Mouse (Mus musculus) lung, adult 2 months (tissue): ENCODE measurements around the gene AC170998.1. TPM values are rescaled to one million over a fixed set of nuclear protein-coding genes. Genes with fewer than 3 reads are reported as not detected.
A peak's percentile ranks its signal among the peaks of the same experiment; 100 is the strongest.
"Not testable (repeated sequence)": the region's sequence is repeated elsewhere in the genome, so short reads cannot be mapped to it uniquely, and the experiment has no call there.

Experiments used
- DNase-seq: peaks from one replicate; pipeline ENCODE4 v3.0.0; 2022
- H3K4me1 ChIP-seq: fragments of 200-500 bp; 2 replicates; pipeline ENCODE4 v1.6.1; 2011; ENCODE audit warnings: low read length; ENCODE audit not compliant: control insufficient read depth, insufficient read depth
- H3K4me3 ChIP-seq: fragments of 200-500 bp; replicated peaks from 2 replicates; pipeline ENCODE3; 2011; ENCODE audit warnings: low read depth, mild to moderate bottlenecking, control low read depth, low read length; ENCODE audit errors: extremely low read depth
- CTCF ChIP-seq: fragments of 200-500 bp; IDR thresholded peaks from 2 replicates; pipeline ENCODE4 v1.5.1; 2011; ENCODE audit warnings: mild to moderate bottlenecking, low read length, control low read depth; ENCODE audit not compliant: insufficient read depth
- POLR2A ChIP-seq: fragments of 200-500 bp; IDR thresholded peaks from 2 replicates; pipeline ENCODE4 v1.6.1; 2011; ENCODE audit warnings: low read depth, mild to moderate bottlenecking, control low read depth, low read length, borderline replicate concordance; ENCODE audit errors: extremely low read depth
- WGBS: fragments of 180-500 bp; shearing (Covaris S2); methylation state at CpG from one replicate; pipeline ENCODE4 v1.1.7; 2018; 5-methylcytosine and 5-hydroxymethylcytosine counted together
- polyA plus RNA-seq: library from polyadenylated mRNA; depleted of rRNA; stranded (reverse); fragments of >200 nt; gene quantifications from 2 replicates; pipeline ENCODE4 v1.2.3, GENCODE M21; 2012

The AC170998.1 gene
- polyA plus RNA-seq, 1 experiment, result 0.77 TPM

DNA sequence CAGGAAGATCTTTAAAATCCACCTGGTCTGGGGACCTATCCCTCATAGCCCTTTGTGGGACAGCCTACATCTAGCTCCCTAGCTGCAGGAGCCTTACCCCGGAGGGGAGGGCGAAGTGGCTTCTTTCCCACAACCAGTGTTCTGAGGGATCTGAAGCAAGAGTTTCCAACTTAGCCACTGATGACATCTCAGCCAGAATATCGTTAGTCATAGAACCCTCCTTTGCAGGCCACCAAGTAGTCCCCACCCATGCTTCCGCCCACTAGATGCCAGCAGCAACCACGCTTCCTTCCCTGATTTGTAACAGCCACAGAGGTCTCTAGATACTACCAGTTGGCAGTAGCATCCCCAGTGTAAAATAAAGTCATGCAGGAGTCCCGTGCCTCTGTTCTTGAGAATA, 24.7 kb downstream of the AC170998.1 start:
- 42% methylated on average over 6 of the region's 6 CpGs for WGBS
- Histone ChIP-seq H3K4me3 (no peak overlapping the region), H3K4me1 (no peaks in the 10 kb centered on the region; the same call in 1 of the 2 replicates)
- TF ChIP-seq CTCF (no peak), POLR2A (no peak)
- no peak for DNase-seq

DNA sequence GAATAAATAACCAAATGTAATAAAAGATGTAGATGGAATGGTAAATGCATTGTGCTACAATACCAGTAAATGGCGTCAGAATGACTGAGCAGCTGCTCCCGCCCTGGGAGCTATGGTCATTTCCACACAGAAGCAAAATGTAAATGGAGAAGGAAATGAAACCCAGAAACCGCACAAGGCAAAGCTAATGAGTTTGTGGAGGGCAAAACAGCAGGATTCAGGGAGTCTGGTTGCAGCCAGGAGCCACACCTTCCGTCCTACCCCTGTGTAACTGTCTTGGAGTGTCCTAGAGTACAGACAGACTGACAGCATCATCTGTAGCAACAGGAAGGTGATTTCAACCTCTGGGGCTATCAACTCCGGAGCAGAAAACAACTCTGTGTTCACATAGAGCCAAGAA, 30.6 kb downstream of the AC170998.1 start:
- 59% methylated on average over 5 of the region's 5 CpGs for WGBS
- Histone ChIP-seq H3K4me3 (no peak overlapping the region), H3K4me1 (no peaks in the 10 kb centered on the region)
- TF ChIP-seq CTCF (no peak), POLR2A (no peak)
- no peak for DNase-seq

DNA sequence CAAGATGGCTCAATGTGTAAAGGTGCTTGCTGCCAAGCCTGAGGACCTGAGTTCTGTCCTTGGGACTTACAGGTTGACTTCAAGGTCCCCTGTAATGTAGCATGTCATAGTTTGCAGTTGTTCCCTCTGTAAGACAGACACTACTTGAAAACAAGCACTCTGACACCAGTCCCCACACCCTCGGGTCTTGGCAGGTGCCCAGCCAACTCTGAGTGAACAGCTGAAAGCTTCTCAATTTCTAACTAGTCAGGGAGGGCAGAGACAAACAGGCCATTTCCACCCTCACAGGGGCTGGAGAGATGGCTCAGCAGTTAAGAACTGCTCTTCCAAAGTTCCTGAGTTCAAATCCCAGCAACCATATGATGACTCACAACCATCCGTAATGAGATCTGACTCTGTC, 31.6 kb downstream of the AC170998.1 start:
- 54% methylated on average over 2 of the region's 2 CpGs for WGBS
- no peak for DNase-seq
- no peaks in the 10 kb centered on the region for H3K4me1 ChIP-seq
- TF ChIP-seq CTCF, result no peak
- TF ChIP-seq POLR2A, result no peak
- H3K4me3 ChIP-seq, result no peak overlapping the region

DNA sequence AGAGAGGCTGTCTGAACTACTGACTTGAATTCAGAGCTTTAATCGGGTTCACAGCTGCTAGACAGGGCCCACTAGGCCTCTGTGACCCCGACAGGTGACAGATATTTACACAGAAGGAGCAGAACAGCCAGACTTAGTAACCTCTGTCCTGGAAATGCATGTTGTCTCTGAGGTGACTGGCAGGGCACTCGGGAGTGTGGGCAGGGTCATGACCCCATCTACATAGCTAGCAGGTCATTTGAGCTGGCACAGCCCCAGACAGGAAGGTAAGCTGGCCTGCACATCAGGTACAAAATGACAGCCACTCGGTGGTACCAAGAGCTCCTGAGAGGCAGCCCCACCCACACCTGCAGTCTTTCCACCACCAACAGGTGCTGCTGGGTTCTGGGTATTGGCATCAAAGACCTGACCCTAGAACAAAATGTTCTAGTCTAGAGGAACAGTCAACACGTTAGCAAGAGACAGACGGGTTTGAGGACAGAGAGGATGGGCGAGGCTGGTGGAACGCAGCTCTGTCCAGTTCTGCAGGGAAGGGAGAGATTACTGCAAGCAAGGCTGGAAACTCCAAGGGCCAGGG, 34.9 kb downstream of the AC170998.1 start:
- 50% methylated on average over 8 of the region's 8 CpGs for WGBS
- TF ChIP-seq CTCF (no peak), POLR2A (no peak)
- no peak for DNase-seq
- no peaks in the 10 kb centered on the region for H3K4me1 ChIP-seq
- H3K4me3 ChIP-seq, result no peak overlapping the region

DNA sequence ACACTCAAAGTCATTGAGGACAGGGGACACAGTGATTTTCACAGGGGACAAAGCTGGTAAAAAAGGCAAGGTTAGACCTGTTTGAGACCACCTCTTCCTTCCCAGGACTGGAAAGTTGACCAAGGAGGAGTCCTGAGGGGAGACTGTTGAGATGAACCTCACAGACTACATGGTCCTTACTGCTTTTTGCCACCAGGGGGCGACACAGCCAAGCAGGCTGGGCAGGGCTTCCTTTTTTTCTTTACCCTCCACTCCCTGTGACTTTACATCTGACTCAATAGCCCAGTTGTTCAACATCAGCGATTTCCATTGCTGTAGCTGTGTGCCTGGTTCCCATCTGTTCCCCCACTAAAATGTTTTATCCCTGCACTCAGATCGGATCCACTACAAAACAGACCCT, 36.0 kb downstream of the AC170998.1 start:
- peak; percentile 93 for TF ChIP-seq CTCF
- no peak for TF ChIP-seq POLR2A
- DNase-seq, result peak; percentile 68
- WGBS, result 10% methylated on average over 3 of the region's 3 CpGs

DNA sequence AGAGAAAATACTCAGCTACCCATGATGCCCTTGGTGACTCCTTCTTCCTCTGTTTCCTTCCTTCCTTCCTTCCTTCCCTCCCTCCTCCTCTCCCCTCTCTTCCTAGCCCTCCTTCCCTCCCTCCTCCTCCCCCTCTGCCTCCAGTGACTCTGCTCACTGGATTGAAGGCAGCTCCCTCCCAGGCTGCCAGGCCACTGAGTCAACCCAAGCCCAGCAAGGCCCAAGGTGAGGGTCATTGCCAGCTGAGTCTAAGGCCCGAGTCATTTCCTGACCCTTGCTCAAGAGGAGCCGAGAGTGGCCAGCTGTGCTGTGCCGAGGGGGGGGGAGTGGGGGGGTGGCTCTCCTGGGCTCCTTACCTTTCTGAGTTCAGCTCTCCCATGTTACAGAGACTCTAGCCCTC, 40.3 kb downstream of the AC170998.1 start:
- Histone ChIP-seq H3K4me3 (no peak overlapping the region), H3K4me1 (no peaks in the 10 kb centered on the region)
- WGBS, result 33% methylated on average over 3 of the region's 3 CpGs
- no peak for TF ChIP-seq CTCF
- TF ChIP-seq POLR2A, result no peak
- no peak for DNase-seq

More for the DNA sequence above, 36.0 kb downstream of the AC170998.1 start:
- H3K4me3 ChIP-seq, result no peak overlapping the region
- H3K4me1 ChIP-seq, result no peaks in the 10 kb centered on the region

DNA sequence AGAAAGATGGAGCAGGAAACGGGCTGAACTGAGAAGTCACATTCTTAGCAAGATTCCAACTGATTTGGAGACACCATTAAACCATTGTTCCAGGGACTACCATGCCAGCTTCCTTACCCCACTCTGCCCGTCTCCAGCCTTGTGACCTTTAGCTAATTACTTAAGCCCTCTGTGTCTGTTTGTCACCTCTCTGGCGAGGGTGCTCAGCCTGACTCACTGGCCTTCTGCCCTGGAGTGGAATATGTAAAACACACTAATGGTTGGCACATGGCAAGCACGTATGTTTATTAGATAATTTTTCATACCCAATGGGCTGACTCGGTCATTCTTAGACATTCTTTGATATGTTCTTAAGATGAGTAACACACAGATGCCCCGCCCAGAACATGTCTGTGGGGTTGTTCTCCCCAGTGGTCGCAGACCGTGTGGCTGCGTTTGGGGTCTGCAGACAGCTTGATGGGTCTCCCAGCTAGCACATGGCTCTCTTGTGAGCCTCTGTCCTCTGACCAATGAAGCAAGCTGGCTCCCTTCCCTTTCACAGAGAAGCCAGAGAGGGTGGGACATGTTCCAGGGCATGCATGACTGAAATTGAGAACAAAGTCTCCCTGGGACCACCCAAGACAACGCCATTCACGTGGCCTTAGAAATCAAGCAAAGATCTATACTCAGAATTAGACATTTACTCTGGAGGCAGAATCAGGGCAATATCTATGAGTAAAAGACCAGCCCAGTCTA, 41.1 kb downstream of the AC170998.1 start:
- no peak for TF ChIP-seq POLR2A
- TF ChIP-seq CTCF, result no peak
- Histone ChIP-seq H3K4me3 (no peak overlapping the region), H3K4me1 (no peaks in the 10 kb centered on the region)
- no peak for DNase-seq
- 71% methylated on average over 11 of the region's 11 CpGs for WGBS

DNA sequence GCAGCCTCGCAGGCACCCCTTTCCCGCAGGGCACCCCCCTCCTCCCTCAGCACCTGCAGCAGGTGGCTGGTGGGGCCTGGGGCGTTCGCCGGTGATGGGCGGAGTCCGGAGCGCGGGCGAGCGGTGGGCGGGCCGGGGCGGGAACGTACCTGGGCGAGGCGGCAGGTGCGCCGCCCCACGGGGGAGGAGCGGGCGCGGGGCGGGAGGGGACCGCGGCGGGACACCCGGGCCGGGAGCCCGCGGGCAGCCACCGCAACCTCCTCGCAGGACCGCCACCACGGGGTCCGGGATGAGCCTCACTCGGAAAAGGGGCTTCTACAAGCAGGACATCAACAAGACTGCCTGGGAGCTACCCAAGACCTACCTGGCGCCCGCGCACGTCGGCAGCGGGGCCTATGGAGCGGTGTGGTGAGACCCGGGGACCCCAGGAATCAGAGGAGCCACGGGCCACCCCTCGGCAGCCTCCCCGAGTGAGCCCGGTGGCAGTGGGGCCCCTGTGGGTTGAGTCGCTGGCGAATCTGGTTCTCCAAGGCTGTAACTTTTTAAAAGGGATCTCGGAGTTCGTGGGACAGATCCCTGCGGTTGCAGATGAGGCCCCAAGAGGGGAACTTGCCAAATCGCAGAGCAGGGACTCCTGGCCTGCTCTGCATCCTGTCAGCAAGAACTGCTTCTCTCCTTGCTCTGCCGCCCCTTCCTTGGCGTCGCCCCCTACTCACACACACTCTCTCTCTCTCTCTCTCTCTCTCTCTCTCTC, 43.4 kb downstream of the AC170998.1 start, which contains the start of gene Mapk13:
Mapk13 (plus strand) TSS at position 177 of the 754 bp plus-strand sequence.
- DNase-seq, result peak; percentile 41
- Histone ChIP-seq H3K4me1 (no peaks in the 10 kb centered on the region), H3K4me3 (peak within 1 kb of the TSS; percentile 55)
- 1% methylated on average over 58 of the region's 58 CpGs for WGBS
- no peak for TF ChIP-seq CTCF
- no peak for TF ChIP-seq POLR2A

DNA sequence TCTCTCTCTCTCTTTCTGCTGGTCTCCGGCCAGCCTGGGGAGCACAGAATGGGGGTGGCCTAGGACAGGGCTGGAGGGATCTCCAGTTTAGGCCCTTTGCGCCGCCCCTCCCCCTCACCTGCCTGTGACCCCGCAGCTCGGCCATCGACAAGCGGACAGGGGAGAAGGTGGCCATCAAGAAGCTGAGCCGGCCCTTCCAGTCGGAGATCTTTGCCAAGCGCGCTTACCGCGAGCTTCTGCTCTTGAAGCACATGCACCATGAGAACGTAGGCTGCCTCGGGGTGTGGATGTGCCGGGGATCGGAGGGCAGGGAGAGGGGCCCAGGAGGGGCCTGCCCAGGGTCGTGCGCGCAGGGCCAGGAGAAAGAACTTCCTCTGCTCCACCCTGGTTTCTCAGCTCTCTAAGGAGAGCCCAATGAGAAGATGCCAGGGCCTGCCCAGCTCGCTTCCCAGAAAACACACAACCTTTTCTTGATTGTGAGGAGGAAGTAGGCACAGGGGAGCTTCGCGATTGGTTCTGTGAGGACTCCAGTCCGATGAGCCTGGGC, 44.1 kb downstream of the AC170998.1 start:
- TF ChIP-seq POLR2A (no peak), CTCF (no peak)
- WGBS, result 1% methylated on average over 24 of the region's 24 CpGs
- peak; percentile 54 for DNase-seq
- H3K4me1 ChIP-seq, result no peaks in the 10 kb centered on the region
- peak overlapping the region; percentile 55 for H3K4me3 ChIP-seq

DNA sequence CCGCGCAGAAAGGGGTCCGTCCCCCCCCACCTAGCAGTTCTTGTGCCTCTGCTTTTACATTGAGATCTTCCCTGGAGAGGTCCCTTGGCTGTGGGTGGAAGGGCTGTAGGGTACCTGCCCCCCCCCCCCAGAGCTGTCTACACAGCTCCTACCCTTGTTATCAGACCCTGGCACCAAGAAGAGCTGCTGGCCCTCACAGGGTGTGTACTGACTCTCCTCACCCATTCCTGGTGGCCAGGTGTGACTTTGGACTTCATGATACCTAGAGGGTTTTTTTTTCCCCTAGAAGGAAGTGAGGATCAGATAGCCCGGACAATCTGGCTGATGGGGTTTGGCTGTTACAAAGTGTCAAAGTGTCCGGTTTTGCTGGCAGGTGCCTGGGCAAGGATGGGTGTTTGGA, 45.4 kb downstream of the AC170998.1 start:
- DNase-seq, result no peak
- WGBS, result 84% methylated on average over 5 of the region's 5 CpGs
- no peak overlapping the region for H3K4me3 ChIP-seq
- TF ChIP-seq POLR2A (no peak), CTCF (no peak)
- no peaks in the 10 kb centered on the region for H3K4me1 ChIP-seq

DNA sequence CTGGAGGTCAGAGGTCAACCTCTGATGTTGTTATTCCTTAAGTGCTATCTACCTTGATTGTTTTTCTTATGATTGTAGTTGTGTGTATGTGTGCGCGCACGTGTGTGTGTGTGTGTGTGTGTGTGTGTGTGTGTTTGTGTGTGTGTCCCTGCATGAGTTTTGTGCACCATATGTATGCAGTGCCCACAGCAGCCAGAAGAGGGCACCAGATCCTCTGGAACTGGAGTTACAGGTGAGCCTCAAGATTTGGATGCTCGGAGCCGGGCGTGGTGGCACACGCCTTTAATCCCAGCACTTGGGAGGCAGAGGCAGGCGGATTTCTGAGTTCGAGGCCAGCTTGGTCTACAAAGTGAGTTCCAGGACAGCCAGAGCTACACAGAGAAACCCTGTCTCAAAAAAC, 48.4 kb downstream of the AC170998.1 start:
- DNase-seq, H3K4me3 ChIP-seq, H3K4me1 ChIP-seq: not testable (repeated sequence)
- WGBS, result over 99% methylated on average over 8 of the region's 9 CpGs
